Mouse (Mus musculus) heart, embryonic 14.5 days (tissue): ENCODE results near the gene Cttnbp2. TPM values are rescaled to one million over a fixed set of nuclear protein-coding genes. Genes with fewer than 3 reads are reported as not detected.

ENCODE experiments used
- ATAC-seq: fragments of 200-750 bp; cut with Nextera tagmentation; 2 replicates; pipeline ENCODE4 v1.8.0; 2017; ENCODE audit warnings: low read depth, moderate TSS enrichment; ENCODE audit not compliant: insufficient number of reproducible peaks, insufficient read depth, low FRiP score
- H3K27ac ChIP-seq, 2 experiments: fragments of 200-500 bp in 1 of 2; fragments of 300-500 bp in 1 of 2; sonication (generic) in 1 of 2; replicated peaks in 1 of 2; 2 replicates each; pipeline ENCODE4 v1.5.1; 2012 to 2014; ENCODE audit warnings: low read depth in 2 of 2, low read length in 2 of 2, control low read depth in 1 of 2, mild to moderate bottlenecking in 1 of 2, mixed read lengths in 1 of 2; ENCODE audit not compliant: control insufficient read depth in 1 of 2, insufficient read depth in 1 of 2
- H3K27me3 ChIP-seq: fragments of 300-500 bp; sonication (generic); 2 replicates; pipeline ENCODE4 v1.6.1; 2014; ENCODE audit warnings: mild to moderate bottlenecking, low read length, control low read depth; ENCODE audit not compliant: control insufficient read depth, insufficient read depth
- H3K36me3 ChIP-seq: fragments of 300-500 bp; sonication (generic); 2 replicates; pipeline ENCODE4 v1.6.1; 2014; ENCODE audit warnings: mild to moderate bottlenecking, control low read depth, low read length, mixed read lengths; ENCODE audit not compliant: control insufficient read depth, insufficient read depth
- H3K4me1 ChIP-seq, 2 experiments: fragments of 200-500 bp in 1 of 2; fragments of 300-500 bp in 1 of 2; sonication (generic) in 1 of 2; 2 replicates each; pipeline ENCODE4 v1.6.1; 2012 to 2014; ENCODE audit warnings: low read length in 2 of 2, control low read depth in 1 of 2, mixed read lengths in 1 of 2; ENCODE audit not compliant: control insufficient read depth in 2 of 2, insufficient read depth in 2 of 2
- H3K4me2 ChIP-seq: fragments of 300-500 bp; sonication (generic); 2 replicates; pipeline ENCODE4 v1.6.1; 2014; ENCODE audit warnings: mild to moderate bottlenecking, low read length
- H3K4me3 ChIP-seq, 2 experiments: fragments of 200-500 bp in 1 of 2; fragments of 300-500 bp in 1 of 2; sonication (generic) in 1 of 2; 2 replicates each; pipeline ENCODE4 v1.5.1; 2012 to 2014; ENCODE audit warnings: low read length in 2 of 2, mild to moderate bottlenecking in 2 of 2, control low read depth in 1 of 2, low read depth in 1 of 2, moderate library complexity in 1 of 2; ENCODE audit not compliant: control insufficient read depth in 1 of 2, insufficient read depth in 1 of 2
- H3K9ac ChIP-seq: fragments of 300-500 bp; sonication (generic); 2 replicates; pipeline ENCODE4 v1.6.1; 2014; ENCODE audit warnings: mild to moderate bottlenecking, low read length
- H3K9me3 ChIP-seq: fragments of 300-500 bp; sonication (generic); 2 replicates; pipeline ENCODE4 v1.6.1; 2016; ENCODE audit warnings: low read length, control low read depth; ENCODE audit not compliant: control insufficient read depth
- WGBS: fragments of 180-500 bp; shearing (Covaris S2); extraction: QIAGEN DNeasy Blood & Tissue Kit; methylation state at CpG from one replicate; pipeline ENCODE4 v1.1.7; 2014; 5-methylcytosine and 5-hydroxymethylcytosine counted together
- polyA plus RNA-seq: library from polyadenylated mRNA; unstranded; fragments of >200 nt; fragmentation: Nextera tagmentation; extraction: Ambion mirVana; gene quantifications from 2 replicates; pipeline ENCODE4 v1.2.1, GENCODE M21; 2014

Cttnbp2 gene
- polyA plus RNA-seq, 1 experiment from 2014 or later = 8.0 TPM

- no peaks in the 10 kb centered on the region for H3K9me3 ChIP-seq
- no peaks in the 10 kb centered on the region for H3K27me3 ChIP-seq
- no peaks in the 10 kb centered on the region for H3K36me3 ChIP-seq
- H3K4me1 ChIP-seq = no peaks in the 10 kb centered on the region
- no peak for ATAC-seq
- WGBS = 79% methylated on average over 5 of the region's 5 CpGs
- H3K4me2 ChIP-seq = no peak overlapping the region
- H3K9ac ChIP-seq = no peak overlapping the region
- H3K27ac ChIP-seq = no peak overlapping the region
- no peak overlapping the region for H3K4me3 ChIP-seq
These were observed 30.6 kb downstream of the Cttnbp2 start for GRCm38 (mm10) chr6:18484061-18484460.

GRCm38 (mm10) chr6:18482546-18482945 lies 32.1 kb downstream of the Cttnbp2 start:
- Histone ChIP-seq H3K36me3 (no peaks in the 10 kb centered on the region), H3K27ac (no peak overlapping the region), H3K4me3 (no peak overlapping the region), H3K27me3 (no peaks in the 10 kb centered on the region), H3K4me2 (no peak overlapping the region), H3K4me1 (no peaks in the 10 kb centered on the region), H3K9ac (no peak overlapping the region), H3K9me3 (no peaks in the 10 kb centered on the region)
- no peak for ATAC-seq

GRCm38 (mm10) chr6:18481781-18482180 lies 32.9 kb downstream of the Cttnbp2 start:
- Histone ChIP-seq H3K4me3 (no peak overlapping the region), H3K4me1 (no peaks in the 10 kb centered on the region), H3K27me3 (no peaks in the 10 kb centered on the region), H3K9ac (no peak overlapping the region), H3K27ac (no peak overlapping the region), H3K9me3 (no peaks in the 10 kb centered on the region), H3K36me3 (no peaks in the 10 kb centered on the region), H3K4me2 (no peak overlapping the region)
- WGBS = 62% methylated on average over 3 of the region's 3 CpGs
- no peak for ATAC-seq

GRCm38 (mm10) chr6:18477313-18477930 lies 37.2 kb downstream of the Cttnbp2 start:
- H3K9me3 ChIP-seq = no peaks in the 10 kb centered on the region
- no peak overlapping the region for H3K9ac ChIP-seq
- WGBS = 69% methylated on average over 1 of the region's 1 CpGs
- H3K27ac ChIP-seq = no peak overlapping the region
- no peaks in the 10 kb centered on the region for H3K36me3 ChIP-seq
- ATAC-seq = no peak
- H3K4me1 ChIP-seq = no peaks in the 10 kb centered on the region
- no peaks in the 10 kb centered on the region for H3K27me3 ChIP-seq
- no peak overlapping the region for H3K4me2 ChIP-seq
- no peak overlapping the region for H3K4me3 ChIP-seq

GRCm38 (mm10) chr6:18474983-18475382 lies 39.7 kb downstream of the Cttnbp2 start:
- 77% methylated on average over 2 of the region's 2 CpGs for WGBS
- no peaks in the 10 kb centered on the region for H3K27me3 ChIP-seq
- H3K27ac ChIP-seq = no peak overlapping the region
- ATAC-seq = no peak
- H3K36me3 ChIP-seq = no peaks in the 10 kb centered on the region
- H3K9ac ChIP-seq = no peak overlapping the region
- H3K4me2 ChIP-seq = no peak overlapping the region
- no peak overlapping the region for H3K4me3 ChIP-seq
- H3K4me1 ChIP-seq = no peaks in the 10 kb centered on the region
- no peaks in the 10 kb centered on the region for H3K9me3 ChIP-seq

GRCm38 (mm10) chr6:18474541-18474940 lies 40.1 kb downstream of the Cttnbp2 start:
- Histone ChIP-seq H3K4me2 (no peak overlapping the region), H3K9ac (no peak overlapping the region), H3K36me3 (no peaks in the 10 kb centered on the region), H3K4me3 (no peak overlapping the region), H3K27me3 (no peaks in the 10 kb centered on the region), H3K9me3 (no peaks in the 10 kb centered on the region), H3K4me1 (no peaks in the 10 kb centered on the region), H3K27ac (no peak overlapping the region)
- WGBS = 73% methylated on average over 1 of the region's 1 CpGs
- ATAC-seq = no peak

GRCm38 (mm10) chr6:18469206-18469605 lies 45.4 kb downstream of the Cttnbp2 start:
- Histone ChIP-seq H3K36me3 (no peaks in the 10 kb centered on the region), H3K27ac (no peak overlapping the region), H3K4me3 (no peak overlapping the region), H3K9ac (no peak overlapping the region), H3K9me3 (no peaks in the 10 kb centered on the region), H3K4me2 (no peak overlapping the region), H3K4me1 (no peaks in the 10 kb centered on the region), H3K27me3 (no peaks in the 10 kb centered on the region)
- WGBS = 52% methylated on average over 2 of the region's 2 CpGs
- no peak for ATAC-seq

GRCm38 (mm10) chr6:18467777-18468176 lies 46.9 kb downstream of the Cttnbp2 start:
- no peak overlapping the region for H3K27ac ChIP-seq
- no peaks in the 10 kb centered on the region for H3K9me3 ChIP-seq
- WGBS = 43% methylated on average over 2 of the region's 2 CpGs

More at GRCm38 (mm10) chr6:18467777-18468176, 46.9 kb downstream of the Cttnbp2 start:
- Histone ChIP-seq H3K36me3 (no peaks in the 10 kb centered on the region), H3K27me3 (no peaks in the 10 kb centered on the region), H3K9ac (no peak overlapping the region), H3K4me2 (no peak overlapping the region), H3K4me1 (no peaks in the 10 kb centered on the region), H3K4me3 (no peak overlapping the region)
- ATAC-seq = no peak
